10 mouse cellular contexts compared by ENCODE assay signal in the genomic region with DNA sequence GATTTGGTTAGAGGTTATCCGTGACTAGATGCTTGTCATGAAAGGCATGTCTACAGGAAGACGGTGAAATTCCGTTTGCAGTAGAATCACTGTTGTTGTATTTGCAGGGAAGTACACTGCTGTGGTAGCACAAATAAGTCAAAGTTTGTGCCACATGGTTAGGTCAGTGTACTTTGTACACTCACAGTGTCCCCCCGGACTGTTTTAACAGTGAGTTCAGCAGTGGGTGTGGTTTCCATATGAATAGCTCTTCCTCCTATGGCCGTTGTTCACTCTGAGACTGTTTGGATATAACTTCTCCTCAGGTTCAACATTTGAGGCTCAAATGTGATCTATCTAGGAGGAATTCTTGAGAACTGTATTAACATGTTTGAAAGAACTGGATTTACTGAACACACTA. TPM values are rescaled to one million over a fixed set of nuclear protein-coding genes. Genes with fewer than 3 reads are reported as not detected.
DNase-seq lines count a peak whose midpoint lies in the region; ATAC-seq and TF ChIP-seq lines count a peak whose summit lies in the region.
"Had no signal": no experiment of that assay in that cellular context is flagged by ENCODE, and none has a peak within 500 bp of the region (broad histone marks: within the 10 kb centered on the region; RNA-seq: fewer than 3 reads in every experiment).

No protein-coding gene starts in this region.

- no peak for TF ChIP-seq POLR2A in lung, adult 2 months (IDR thresholded peaks at IDR 0.05; ENCODE audit: borderline replicate concordance, extremely low read depth, low read depth, low read length)

- H3K4me2 ChIP-seq in heart, embryonic 16.5 days (ENCODE audit: low read depth, low read length): no peak overlapping the region
- no peak overlapping the region for H3K4me2 ChIP-seq in lung, postnatal 0 days (replicated peaks; ENCODE audit: low read depth, low read length)
- H3K4me2 ChIP-seq in stomach, embryonic 16.5 days (ENCODE audit: low read depth, low read length): no peak overlapping the region; the same call in 1 of the 2 replicates
- no peak overlapping the region for H3K4me2 ChIP-seq in hindbrain, embryonic 14.5 days (replicated peaks)
- no peak overlapping the region for H3K4me2 ChIP-seq in neural tube, embryonic 15.5 days

- TF ChIP-seq EP300 in lung, postnatal 0 days (IDR thresholded peaks at IDR 0.05): no peak

- DNase-seq in heart, postnatal 4 days: no peak
- no peak for DNase-seq in lung, postnatal 0 days (ENCODE audit: low spot score)
- DNase-seq in lung, adult 2 months: no peak
- DNase-seq in hindbrain, embryonic 14.5 days (ENCODE audit: low spot score): no peak
- DNase-seq: cerebellum, adult 11 months; right cerebral cortex, postnatal 14 days had no signal

- 29% methylated on average over 5 of the region's 5 CpGs for WGBS in heart, embryonic 16.5 days
- 16% methylated on average over 5 of the region's 5 CpGs for WGBS in lung, postnatal 0 days
- WGBS in lung, adult 2 months: 30% methylated on average over 5 of the region's 5 CpGs
- WGBS in stomach, embryonic 16.5 days: 20% methylated on average over 5 of the region's 5 CpGs
- WGBS in hindbrain, embryonic 14.5 days: 11% methylated on average over 5 of the region's 5 CpGs
- 18% methylated on average over 5 of the region's 5 CpGs for WGBS in neural tube, embryonic 15.5 days

- ATAC-seq in heart, embryonic 16.5 days (replicated peaks; ENCODE audit: extremely low read depth, insufficient read depth, low FRiP score): no peak
- peak; percentile 18; the same call in 1 of the 2 replicates for ATAC-seq in lung, postnatal 0 days
- ATAC-seq in granulocyte monocyte progenitor cell, adult 5-6 weeks (replicated peaks; ENCODE audit: poor library complexity, severe bottlenecking): peak; percentile 62
- ATAC-seq in stomach, embryonic 16.5 days (ENCODE audit: insufficient read depth, low FRiP score): 0 out of 2 replicates have a peak, but pooled peaks have one; percentile 22
- ATAC-seq in hindbrain, embryonic 14.5 days (ENCODE audit: low FRiP score): no peak
- ATAC-seq in neural tube, embryonic 15.5 days (ENCODE audit: low FRiP score): no peak

- H3K9ac ChIP-seq in heart, embryonic 16.5 days (ENCODE audit: low read length): no peak overlapping the region
- H3K9ac ChIP-seq in lung, postnatal 0 days (replicated peaks; ENCODE audit: low read depth): no peak overlapping the region
- H3K9ac ChIP-seq in stomach, embryonic 16.5 days (ENCODE audit: low read length): no peak overlapping the region
- H3K9ac ChIP-seq in hindbrain, embryonic 14.5 days: no peak overlapping the region
- no peak overlapping the region for H3K9ac ChIP-seq in neural tube, embryonic 15.5 days (replicated peaks)

- peak overlapping the region; percentile 55; the same call in 1 of the 2 replicates for H3K27ac ChIP-seq in heart, embryonic 16.5 days (ENCODE audit: low read length)
- H3K27ac ChIP-seq in lung, postnatal 0 days (ENCODE audit: low read length): 0 out of 2 replicates have a peak overlapping the region, but pooled peaks have one; percentile 0
- peak overlapping the region; percentile 56 for H3K27ac ChIP-seq in stomach, embryonic 16.5 days (ENCODE audit: low read length)
- no peak overlapping the region for H3K27ac ChIP-seq in hindbrain, embryonic 14.5 days
- no peak overlapping the region for H3K27ac ChIP-seq in neural tube, embryonic 15.5 days (replicated peaks)

- no peak for TF ChIP-seq CTCF in lung, postnatal 0 days (IDR thresholded peaks at IDR 0.05)
- no peak for TF ChIP-seq CTCF in lung, adult 2 months (IDR thresholded peaks at IDR 0.05; ENCODE audit: insufficient read depth, low read length)

- H3K4me1 ChIP-seq in heart, embryonic 16.5 days (ENCODE audit: control insufficient read depth, insufficient read depth, low read length): peaks cover 17% of the 10 kb centered on the region
- H3K4me1 ChIP-seq in lung, postnatal 0 days (ENCODE audit: insufficient read depth, low read depth, low read length): peaks cover 7% of the 10 kb centered on the region; the same call in 1 of the 2 replicates
- H3K4me1 ChIP-seq in lung, adult 2 months (ENCODE audit: control insufficient read depth, insufficient read depth, low read length): peaks cover 8% of the 10 kb centered on the region
- peaks cover 15% of the 10 kb centered on the region for H3K4me1 ChIP-seq in stomach, embryonic 16.5 days (ENCODE audit: control insufficient read depth, insufficient read depth, low read length)
- peaks cover 9% of the 10 kb centered on the region for H3K4me1 ChIP-seq in hindbrain, embryonic 14.5 days (replicated peaks; ENCODE audit: control insufficient read depth, insufficient read depth, low read length)
- peaks cover 18% of the 10 kb centered on the region for H3K4me1 ChIP-seq in neural tube, embryonic 15.5 days

- no peaks in the 10 kb centered on the region for H3K36me3 ChIP-seq in heart, embryonic 16.5 days (ENCODE audit: control insufficient read depth, insufficient read depth)
- no peaks in the 10 kb centered on the region for H3K36me3 ChIP-seq in lung, postnatal 0 days (ENCODE audit: insufficient read depth, low read length)
- H3K36me3 ChIP-seq in stomach, embryonic 16.5 days (ENCODE audit: control insufficient read depth, insufficient read depth, low read length): no peaks in the 10 kb centered on the region
- H3K36me3 ChIP-seq in hindbrain, embryonic 14.5 days (replicated peaks; ENCODE audit: control insufficient read depth, insufficient read depth): no peaks in the 10 kb centered on the region
- no peaks in the 10 kb centered on the region for H3K36me3 ChIP-seq in neural tube, embryonic 15.5 days

- H3K27me3 ChIP-seq in heart, embryonic 16.5 days (ENCODE audit: control insufficient read depth, insufficient read depth, low read length): no peaks in the 10 kb centered on the region
- H3K27me3 ChIP-seq in lung, postnatal 0 days (replicated peaks; ENCODE audit: insufficient read depth, low read length): no peaks in the 10 kb centered on the region
- H3K27me3 ChIP-seq in stomach, embryonic 16.5 days (ENCODE audit: control insufficient read depth, insufficient read depth, low read length): no peaks in the 10 kb centered on the region
- H3K27me3 ChIP-seq in hindbrain, embryonic 14.5 days (ENCODE audit: control insufficient read depth, insufficient read depth, low read length): no peaks in the 10 kb centered on the region
- H3K27me3 ChIP-seq in neural tube, embryonic 15.5 days (replicated peaks): 0 out of 2 replicates have a peak, but pooled peaks cover 5% of the 10 kb centered on the region

- H3K9me3 ChIP-seq in heart, embryonic 16.5 days (replicated peaks; ENCODE audit: control insufficient read depth, low read length): no peaks in the 10 kb centered on the region
- no peaks in the 10 kb centered on the region for H3K9me3 ChIP-seq in lung, postnatal 0 days (ENCODE audit: low read length)
- no peaks in the 10 kb centered on the region for H3K9me3 ChIP-seq in stomach, embryonic 16.5 days (replicated peaks; ENCODE audit: control insufficient read depth, low read length)
- no peaks in the 10 kb centered on the region for H3K9me3 ChIP-seq in hindbrain, embryonic 14.5 days (ENCODE audit: control insufficient read depth, low read length)
- no peaks in the 10 kb centered on the region for H3K9me3 ChIP-seq in neural tube, embryonic 15.5 days (replicated peaks)

- no peak overlapping the region for H3K4me3 ChIP-seq in heart, embryonic 16.5 days (ENCODE audit: low read length)
- no peak overlapping the region for H3K4me3 ChIP-seq in lung, postnatal 0 days (ENCODE audit: low read depth, low read length)
- H3K4me3 ChIP-seq in lung, adult 2 months (replicated peaks; ENCODE audit: extremely low read depth, low read depth, low read length): no peak overlapping the region
- H3K4me3 ChIP-seq in stomach, embryonic 16.5 days (replicated peaks; ENCODE audit: low read length): no peak overlapping the region
- H3K4me3 ChIP-seq in hindbrain, embryonic 14.5 days (replicated peaks; ENCODE audit: low read length): no peak overlapping the region
- H3K4me3 ChIP-seq in neural tube, embryonic 15.5 days (replicated peaks): no peak overlapping the region

RNA-seq across cellular contexts. Expression of a gene that starts 25.8 kb away (rescaled TPM):
- polyA plus RNA-seq in heart, embryonic 16.5 days (2015; fragmentation: Nextera tagmentation; extraction: Ambion mirVana): 44.9 and 52.4 TPM in 2 replicates
- 10 to 100 TPM; 66.1 to 73.2 TPM for total RNA-seq in heart, postnatal 4 days (2021)
- 88.9 and 99.8 TPM in 2 replicates for polyA plus RNA-seq in lung, postnatal 0 days (2015; fragmentation: Nextera tagmentation; extraction: Ambion mirVana)
- 27.3 and 27.8 TPM in 2 replicates for polyA plus RNA-seq in lung, adult 2 months (2012; rRNA removed)
- total RNA-seq in granulocyte monocyte progenitor cell, adult 5-6 weeks (2014; fragmentation: Nextera tagmentation): 7.9 and 9.1 TPM in 2 replicates
- total RNA-seq in granulocyte monocyte progenitor cell, adult 5-6 weeks (2017): 6.8 and 9.3 TPM in 2 replicates
- polyA plus RNA-seq in stomach, embryonic 16.5 days (2015; fragmentation: Nextera tagmentation; extraction: Ambion mirVana): 45.1 and 47.5 TPM in 2 replicates
- 35.0 and 37.5 TPM in 2 replicates for polyA plus RNA-seq in hindbrain, embryonic 14.5 days (2014; fragmentation: Nextera tagmentation; extraction: Ambion mirVana)
- polyA plus RNA-seq in neural tube, embryonic 15.5 days (2015; fragmentation: Nextera tagmentation; extraction: Ambion mirVana): 34.5 and 38.6 TPM in 2 replicates

Comparison
In these comparisons a context has a peak if more than half of its experiments do, and no peak if none do; other contexts are left out.
1. ATAC-seq: peak in lung, postnatal 0 days (single experiment), granulocyte monocyte progenitor cell, adult 5-6 weeks (single experiment) and stomach, embryonic 16.5 days (single experiment); none in heart, embryonic 16.5 days (single experiment), hindbrain, embryonic 14.5 days (single experiment) and neural tube, embryonic 15.5 days (single experiment).
2. H3K27ac ChIP-seq: peak in heart, embryonic 16.5 days (single experiment), lung, postnatal 0 days (single experiment) and stomach, embryonic 16.5 days (single experiment); none in hindbrain, embryonic 14.5 days (single experiment) and neural tube, embryonic 15.5 days (single experiment).